Mouse (Mus musculus): ENCODE results near the gene Atg2a.
"Not testable (repeated sequence)": the region's sequence is repeated elsewhere in the genome, so short reads cannot be mapped to it uniquely, and the experiment has no call there.

Gene Atg2a

GRCm38 (mm10) chr19:6292262-6292661 lies 50.8 kb downstream of the Atg2a start:
- in situ Hi-C loops (cut with MboI; ENCODE audit: low sequenced_read_pairs), result no loop called here

- in situ Hi-C loops (cut with MboI; ENCODE audit: low sequenced_read_pairs), result no loop called here
These were observed 52.8 kb downstream of the Atg2a start for GRCm38 (mm10) chr19:6294301-6294700.

- in situ Hi-C loops (cut with MboI; ENCODE audit: low sequenced_read_pairs), result no loop called here
These were observed 55.2 kb downstream of the Atg2a start for GRCm38 (mm10) chr19:6296551-6297210.

- in situ Hi-C loops (cut with MboI; ENCODE audit: low sequenced_read_pairs), result no loop called here
These were observed 56.2 kb downstream of the Atg2a start for GRCm38 (mm10) chr19:6297641-6298040.

GRCm38 (mm10) chr19:6299003-6299402 lies 57.5 kb downstream of the Atg2a start:
- in situ Hi-C loops (cut with MboI; ENCODE audit: low sequenced_read_pairs), result no loop called here

- in situ Hi-C loops (cut with MboI; ENCODE audit: low sequenced_read_pairs), result no loop called here
These were observed 58.2 kb downstream of the Atg2a start for GRCm38 (mm10) chr19:6299450-6300267.

GRCm38 (mm10) chr19:6300402-6300841 lies 59.0 kb downstream of the Atg2a start:
- in situ Hi-C loops (cut with MboI; ENCODE audit: low sequenced_read_pairs), result no loop called here

- in situ Hi-C loops (cut with MboI; ENCODE audit: low sequenced_read_pairs), result no loop called here
These were observed 60.6 kb downstream of the Atg2a start for GRCm38 (mm10) chr19:6302114-6302513.

GRCm38 (mm10) chr19:6302522-6302921 lies 61.1 kb downstream of the Atg2a start:
- in situ Hi-C loops (cut with MboI; ENCODE audit: low sequenced_read_pairs), result no loop called here

- in situ Hi-C loops (cut with MboI; ENCODE audit: low sequenced_read_pairs), result no loop called here
These were observed 62.4 kb downstream of the Atg2a start for GRCm38 (mm10) chr19:6303831-6304230.

GRCm38 (mm10) chr19:6304787-6305516 lies 63.5 kb downstream of the Atg2a start:
- in situ Hi-C loops (cut with MboI; ENCODE audit: low sequenced_read_pairs), result loop anchor here (5.0 kb wide), 1 partner anchor 43 kb away; no protein-coding TSS in a partner anchor

- in situ Hi-C loops (cut with MboI; ENCODE audit: low sequenced_read_pairs), result loop anchor here (5.0 kb wide), 1 partner anchor 43 kb away; no protein-coding TSS in a partner anchor
These were observed 64.1 kb downstream of the Atg2a start for GRCm38 (mm10) chr19:6305517-6306115.

GRCm38 (mm10) chr19:6306137-6306551 lies 64.7 kb downstream of the Atg2a start, which contains the start of gene Cdc42bpg:
TSS of gene Cdc42bpg (plus strand) at chr19:6306456.
- in situ Hi-C loops (cut with MboI; ENCODE audit: low sequenced_read_pairs), result loop anchor here (5.0 kb wide), 1 partner anchor 44 kb away; no protein-coding TSS in a partner anchor

GRCm38 (mm10) chr19:6306586-6306985 lies 65.1 kb downstream of the Atg2a start:
- in situ Hi-C loops (cut with MboI; ENCODE audit: low sequenced_read_pairs), result loop anchor here (5.0 kb wide), 1 partner anchor 44 kb away; no protein-coding TSS in a partner anchor

- in situ Hi-C loops (cut with MboI; ENCODE audit: low sequenced_read_pairs), result loop anchor here (5.0 kb wide), 1 partner anchor 46 kb away; no protein-coding TSS in a partner anchor
These were observed 66.5 kb downstream of the Atg2a start for GRCm38 (mm10) chr19:6307733-6308531.

GRCm38 (mm10) chr19:6310181-6310580 lies 68.7 kb downstream of the Atg2a start:
- in situ Hi-C loops (cut with MboI; ENCODE audit: low sequenced_read_pairs), result no loop called here

GRCm38 (mm10) chr19:6311783-6312182 lies 70.3 kb downstream of the Atg2a start:
- in situ Hi-C loops (cut with MboI; ENCODE audit: low sequenced_read_pairs), result not testable (repeated sequence)

Data from CH12F3 (cell line).